ENCODE assay signal across 8 mouse cellular contexts in the genomic region with DNA sequence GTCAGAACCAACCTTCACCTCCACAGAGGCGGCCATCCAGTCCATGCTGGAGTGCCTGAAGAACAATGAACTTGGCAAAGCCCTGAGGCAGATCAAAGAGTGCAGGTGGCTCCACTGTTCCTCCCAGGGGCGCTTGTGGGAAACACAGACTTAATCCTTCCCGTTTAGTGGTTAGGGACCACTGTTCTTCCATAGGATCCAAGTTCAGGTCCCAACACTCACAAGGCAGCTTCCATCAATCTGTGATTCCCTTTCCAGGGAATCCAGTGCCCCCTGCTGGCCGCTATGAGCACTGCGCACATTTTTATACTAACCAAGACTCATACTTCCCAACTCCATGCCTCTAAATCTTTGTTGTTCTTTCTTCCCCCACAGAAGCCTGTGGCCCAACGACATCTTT. TPM values are rescaled to one million over a fixed set of nuclear protein-coding genes. Genes with fewer than 3 reads are reported as not detected.
DNase-seq lines count a peak whose midpoint lies in the region; ATAC-seq and TF ChIP-seq lines count a peak whose summit lies in the region.
"Had no signal": no experiment of that assay in that cellular context is flagged by ENCODE, and none has a peak within 500 bp of the region (broad histone marks: within the 10 kb centered on the region; RNA-seq: fewer than 3 reads in every experiment).

No protein-coding gene starts in this region.

- no peaks in the 10 kb centered on the region for H3K9me3 ChIP-seq in G1E (replicated peaks)
- H3K9me3 ChIP-seq in embryonic facial prominence, embryonic 11.5 days (replicated peaks; ENCODE audit: control insufficient read depth, low read length), result no peaks in the 10 kb centered on the region
- H3K9me3 ChIP-seq in liver, postnatal 0 days (ENCODE audit: low read length), result no peaks in the 10 kb centered on the region
- H3K9me3 ChIP-seq in stomach, postnatal 0 days (ENCODE audit: control insufficient read depth, low read length), result no peaks in the 10 kb centered on the region

- H3K36me3 ChIP-seq in G1E (replicated peaks), result no peaks in the 10 kb centered on the region
- no peaks in the 10 kb centered on the region for H3K36me3 ChIP-seq in embryonic facial prominence, embryonic 11.5 days (replicated peaks; ENCODE audit: control insufficient read depth, insufficient read depth, low read depth, low read length)
- H3K36me3 ChIP-seq in liver, postnatal 0 days (replicated peaks; ENCODE audit: insufficient read depth, low read length), result peaks cover 6% of the 10 kb centered on the region; the same call in 1 of the 2 replicates
- H3K36me3 ChIP-seq in stomach, postnatal 0 days (ENCODE audit: control insufficient read depth, insufficient read depth, low read length), result peaks cover 2% of the 10 kb centered on the region; the same call in 1 of the 2 replicates

- H3K9ac ChIP-seq in embryonic facial prominence, embryonic 11.5 days (replicated peaks; ENCODE audit: low read length), result no peak overlapping the region
- H3K9ac ChIP-seq in liver, postnatal 0 days (replicated peaks), result no peak overlapping the region
- no peak overlapping the region for H3K9ac ChIP-seq in stomach, postnatal 0 days (ENCODE audit: low read length)

- no peaks in the 10 kb centered on the region for H3K4me1 ChIP-seq in G1E (ENCODE audit: insufficient read depth, low read depth, low read length)
- no peaks in the 10 kb centered on the region for H3K4me1 ChIP-seq in embryonic facial prominence, embryonic 11.5 days (ENCODE audit: control insufficient read depth, insufficient read depth, low read length)
- no peaks in the 10 kb centered on the region for H3K4me1 ChIP-seq in liver, postnatal 0 days (ENCODE audit: insufficient read depth)
- no peaks in the 10 kb centered on the region for H3K4me1 ChIP-seq in stomach, postnatal 0 days (replicated peaks; ENCODE audit: control insufficient read depth, insufficient read depth)

- H3K27ac ChIP-seq in embryonic facial prominence, embryonic 11.5 days (replicated peaks; ENCODE audit: low read depth, low read length), result no peak overlapping the region
- H3K27ac ChIP-seq in liver, postnatal 0 days (ENCODE audit: low read depth), result no peak overlapping the region
- H3K27ac ChIP-seq in stomach, postnatal 0 days (replicated peaks), result no peak overlapping the region

- no peak for TF ChIP-seq EP300 in liver, postnatal 0 days (IDR thresholded peaks at IDR 0.05; ENCODE audit: low read depth)
- TF ChIP-seq EP300 in stomach, postnatal 0 days (optimal IDR thresholded peaks at IDR 0.05), result no peak

- 45% methylated on average over 6 of the region's 6 CpGs for WGBS in embryonic facial prominence, embryonic 11.5 days
- WGBS in liver, postnatal 0 days (ENCODE audit: insufficient replicate concordance), result 44% methylated on average over 6 of the region's 6 CpGs
- WGBS in stomach, postnatal 0 days, result 54% methylated on average over 6 of the region's 6 CpGs

- DNase-seq in left cerebral cortex, adult 18-20 months (ENCODE audit: low spot score in 2 of 2), result peak; percentile 29 to 38
- no peak for DNase-seq in left cerebral cortex, adult 11 months (ENCODE audit: low spot score)
- DNase-seq in G1E (ENCODE audit: low spot score), result no peak
- peak; percentile 39 to 52 for DNase-seq in adrenal gland, postnatal 36 days
- peak; percentile 45 for DNase-seq in embryonic facial prominence, embryonic 11.5 days (ENCODE audit: low spot score)
- DNase-seq in liver, postnatal 0 days, result peak; percentile 49
- peak; percentile 23 for DNase-seq in stomach, postnatal 0 days (ENCODE audit: low spot score)

- no peak overlapping the region for H3K4me3 ChIP-seq in G1E (ENCODE audit: low read depth, low read length)
- no peak overlapping the region for H3K4me3 ChIP-seq in embryonic facial prominence, embryonic 11.5 days (ENCODE audit: low read depth, low read length)
- no peak overlapping the region for H3K4me3 ChIP-seq in liver, postnatal 0 days (ENCODE audit: low read depth, low read length)
- H3K4me3 ChIP-seq in stomach, postnatal 0 days (ENCODE audit: low read depth, low read length), result no peak overlapping the region

- TF ChIP-seq CTCF in G1E (IDR thresholded peaks at IDR 0.05; ENCODE audit: low read depth, low read length), result peak; percentile 68
- TF ChIP-seq CTCF in liver, postnatal 0 days (IDR thresholded peaks at IDR 0.05; ENCODE audit: low read depth), result peak; percentile 84
- TF ChIP-seq CTCF in stomach, postnatal 0 days (IDR thresholded peaks at IDR 0.05; ENCODE audit: low read depth), result peak; percentile 76

- ATAC-seq in G1E (ENCODE audit: extremely low read depth, insufficient number of reproducible peaks, low FRiP score, poor library complexity, severe bottlenecking), result peak; percentile 45; the same call in 1 of the 2 replicates
- ATAC-seq in embryonic facial prominence, embryonic 11.5 days (replicated peaks; ENCODE audit: insufficient number of reproducible peaks, low FRiP score, low TSS enrichment, low read depth), result no peak
- no peak for ATAC-seq in liver, postnatal 0 days
- ATAC-seq in stomach, postnatal 0 days (ENCODE audit: low FRiP score, low TSS enrichment), result 0 out of 2 replicates have a peak, but pooled peaks have one; percentile 4

- H3K4me2 ChIP-seq in embryonic facial prominence, embryonic 11.5 days (ENCODE audit: low read depth, low read length), result no peak overlapping the region
- H3K4me2 ChIP-seq in liver, postnatal 0 days (ENCODE audit: low read depth, low read length), result no peak overlapping the region
- no peak overlapping the region for H3K4me2 ChIP-seq in stomach, postnatal 0 days (replicated peaks; ENCODE audit: low read depth)

- 0 out of 2 replicates have a peak, but pooled peaks cover 3% of the 10 kb centered on the region for H3K27me3 ChIP-seq in G1E (ENCODE audit: insufficient read depth, low read length)
- no peaks in the 10 kb centered on the region for H3K27me3 ChIP-seq in embryonic facial prominence, embryonic 11.5 days (ENCODE audit: control insufficient read depth, insufficient read depth, low read length)
- H3K27me3 ChIP-seq in liver, postnatal 0 days (ENCODE audit: insufficient read depth, low read length), result no peaks in the 10 kb centered on the region
- H3K27me3 ChIP-seq in stomach, postnatal 0 days (ENCODE audit: control insufficient read depth, insufficient read depth, low read length), result no peaks in the 10 kb centered on the region

RNA-seq across cellular contexts. Expression of gene Zar1l, which starts 22.2 kb away (rescaled TPM):
- total RNA-seq in left cerebral cortex, adult 18-20 months (2021), result 1 to 10 TPM; 1.3 to 1.6 TPM
- total RNA-seq in G1E (2014; fragmentation: Nextera tagmentation) (not detected in 2 replicates), G1E (2017) (not detected in 2 replicates)
- polyA plus RNA-seq in G1E (2012), result not detected in 2 replicates
- not detected for total RNA-seq in adrenal gland, postnatal 36 days (2021)
- not detected in 2 replicates for polyA plus RNA-seq in embryonic facial prominence, embryonic 11.5 days (2014; fragmentation: Nextera tagmentation; extraction: Ambion mirVana)
- not detected in 2 replicates for polyA plus RNA-seq in liver, postnatal 0 days (2015; fragmentation: Nextera tagmentation; extraction: Ambion mirVana)
- not detected in 2 replicates for polyA plus RNA-seq in stomach, postnatal 0 days (2015; fragmentation: Nextera tagmentation; extraction: Ambion mirVana)
- total RNA-seq: gastrocnemius, postnatal 4 days had no signal

RNA-seq across cellular contexts. Expression of gene Brca2, which starts 26.6 kb away (rescaled TPM):
- total RNA-seq in left cerebral cortex, adult 18-20 months (2021), result 1 to 10 TPM; 4.6 to 8.3 TPM
- total RNA-seq in G1E (2014; fragmentation: Nextera tagmentation) (104 and 119 TPM in 2 replicates), G1E (2017) (31.5 and 39.7 TPM in 2 replicates)
- 9.0 and 13.9 TPM in 2 replicates for polyA plus RNA-seq in G1E (2012)
- 1 to 10 TPM; 5.4 to 6.0 TPM for total RNA-seq in adrenal gland, postnatal 36 days (2021)
- 21.4 and 29.6 TPM in 2 replicates for polyA plus RNA-seq in embryonic facial prominence, embryonic 11.5 days (2014; fragmentation: Nextera tagmentation; extraction: Ambion mirVana)
- polyA plus RNA-seq in liver, postnatal 0 days (2015; fragmentation: Nextera tagmentation; extraction: Ambion mirVana), result 11.8 and 12.6 TPM in 2 replicates
- polyA plus RNA-seq in stomach, postnatal 0 days (2015; fragmentation: Nextera tagmentation; extraction: Ambion mirVana), result 6.1 and 6.6 TPM in 2 replicates

Comparison
In these comparisons a context has a peak if more than half of its experiments do, and no peak if none do; other contexts are left out.
1. DNase-seq: peak in left cerebral cortex, adult 18-20 months (2 of 2), adrenal gland, postnatal 36 days (2 of 2), embryonic facial prominence, embryonic 11.5 days (single experiment), liver, postnatal 0 days (single experiment) and stomach, postnatal 0 days (single experiment); none in left cerebral cortex, adult 11 months (single experiment) and G1E (single experiment).
2. ATAC-seq: peak in G1E (single experiment) and stomach, postnatal 0 days (single experiment); none in embryonic facial prominence, embryonic 11.5 days (single experiment) and liver, postnatal 0 days (single experiment).
3. Peak in every context shown above with its lines, with median percentiles within 50 percentile points of each other: CTCF ChIP-seq.